Mouse (Mus musculus): ENCODE data around the gene Pgpep1.

- no peak for TF ChIP-seq CTCF (IDR thresholded peaks at IDR 0.05; ENCODE audit: low read depth, low read length)
- no peak for TF ChIP-seq GATA1 (IDR thresholded peaks at IDR 0.05; ENCODE audit: borderline replicate concordance, low read length)
- no peak for TF ChIP-seq TAL1 (conservative IDR thresholded peaks at IDR 0.05; ENCODE audit: low read depth, low read length)
These were observed 59.5 kb downstream of the Pgpep1 start for GRCm38 (mm10) chr8:70600473-70601270.

Measured in G1E (cell line).